Comparison of ENCODE assay signal across 9 mouse cellular contexts in the genomic region with DNA sequence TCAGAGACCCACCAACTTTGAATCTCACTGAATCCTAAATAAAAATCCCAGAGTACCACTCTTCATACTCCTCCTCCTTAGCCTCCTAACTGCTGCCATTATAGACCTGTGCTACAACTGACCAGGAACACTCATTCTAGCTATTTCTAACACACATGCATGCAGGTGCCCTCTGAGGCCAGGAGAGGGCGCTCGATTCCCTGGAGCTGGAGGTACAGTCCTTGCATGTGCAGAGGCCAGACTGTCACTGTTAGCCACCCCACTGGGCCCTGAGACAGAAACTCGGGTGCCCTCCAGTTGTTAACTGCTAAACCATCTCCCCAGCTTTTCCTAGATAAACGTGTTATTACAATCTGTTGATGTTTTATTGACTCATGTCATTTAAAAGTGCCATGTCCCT. TPM values are rescaled to one million over a fixed set of nuclear protein-coding genes. Genes with fewer than 3 reads are reported as not detected.
DNase-seq lines count a peak whose midpoint lies in the region; ATAC-seq and TF ChIP-seq lines count a peak whose summit lies in the region.
"Had no signal": no experiment of that assay in that cellular context is flagged by ENCODE, and none has a peak within 500 bp of the region (broad histone marks: within the 10 kb centered on the region; RNA-seq: fewer than 3 reads in every experiment).

No protein-coding gene starts in this region.

- no peak for TF ChIP-seq POLR2A in bone marrow macrophage, adult 2 months (IDR thresholded peaks at IDR 0.05; ENCODE audit: borderline replicate concordance, low read depth, low read length)

- H3K27ac ChIP-seq in left cerebral cortex, adult 2 months = no peak overlapping the region
- H3K27ac ChIP-seq in bone marrow macrophage, adult 2 months (ENCODE audit: insufficient read depth, low read depth, low read length) = no peak overlapping the region

- DNase-seq in CD4-positive, CD25-positive, alpha-beta regulatory T cell, adult 2 months (ENCODE audit: low read depth, low spot score) = peak; percentile 67
- DNase-seq in left cerebral cortex, adult 2 months (ENCODE audit: extremely low spot score in 1 of 2, low spot score in 2 of 2) = no peak
- no peak for DNase-seq in left cerebral cortex, postnatal 14 days (ENCODE audit: low spot score in 2 of 2)
- peak; percentile 29 for DNase-seq in lung, postnatal 14 days
- DNase-seq in right cerebral cortex, adult 2 months (ENCODE audit: low spot score in 2 of 2) = no peak
- no peak for DNase-seq in heart, adult 11 months

- peaks cover 4% of the 10 kb centered on the region; the same call in 1 of the 2 replicates for H3K4me1 ChIP-seq in bone marrow macrophage, adult 2 months (ENCODE audit: control insufficient read depth, insufficient read depth, low read length)

- peak; percentile 59 for TF ChIP-seq CTCF in left cerebral cortex, adult 2 months (IDR thresholded peaks at IDR 0.05)
- TF ChIP-seq CTCF in bone marrow macrophage, adult 2 months (IDR thresholded peaks at IDR 0.05; ENCODE audit: low read depth, low read length) = peak; percentile 87

- ATAC-seq in CD4-positive, CD25-positive, alpha-beta regulatory T cell, adult 4 months = no peak

- H3K4me3 ChIP-seq in left cerebral cortex, adult 2 months = no peak overlapping the region
- no peak overlapping the region for H3K4me3 ChIP-seq in bone marrow macrophage, adult 2 months (ENCODE audit: insufficient read depth, low read length)
- H3K4me3 ChIP-seq: myocyte had no signal

- intact Hi-C loops in left cerebral cortex, adult 2 months (cut with DNase I) = no loop called here
- intact Hi-C loops in left cerebral cortex, postnatal 14 days (cut with DNase I) = no loop called here

RNA-seq across cellular contexts. Expression of a gene that starts 3.4 kb away (rescaled TPM):
- 1 to 10 TPM; 1.7 to 2.6 TPM for polyA plus RNA-seq in CD4-positive, CD25-positive, alpha-beta regulatory T cell, adult 4 months (2017; shearing (Covaris generic))
- total RNA-seq in left cerebral cortex, adult 2 months (2021) = 10 to 100 TPM; 15.4 to 19.2 TPM
- total RNA-seq in left cerebral cortex, postnatal 14 days (2021) = 10 to 100 TPM; 15.7 to 16.0 TPM
- 4.9 and 5.8 TPM in 2 replicates for polyA plus RNA-seq in bone marrow macrophage, adult 2 months (2012; ENCODE audit: insufficient read depth, insufficient read length, missing spikeins)

RNA-seq across cellular contexts. Expression of a gene that starts 10.6 kb away (rescaled TPM):
- 1 to 10 TPM; 6.4 to 6.7 TPM for polyA plus RNA-seq in CD4-positive, CD25-positive, alpha-beta regulatory T cell, adult 4 months (2017; shearing (Covaris generic))
- 10 to 100 TPM; 17.7 to 20.1 TPM for total RNA-seq in left cerebral cortex, adult 2 months (2021)
- 10 to 100 TPM; 14.5 to 15.4 TPM for total RNA-seq in left cerebral cortex, postnatal 14 days (2021)
- polyA plus RNA-seq in bone marrow macrophage, adult 2 months (2012; ENCODE audit: insufficient read depth, insufficient read length, missing spikeins) = 5.5 and 7.3 TPM in 2 replicates

RNA-seq across cellular contexts. Expression of a gene that starts 56.2 kb away (rescaled TPM):
- 10 to 100 TPM in 1 of 2 experiments, 1 to 10 TPM in 1; 8.8 to 15.8 TPM for polyA plus RNA-seq in CD4-positive, CD25-positive, alpha-beta regulatory T cell, adult 4 months (2017; shearing (Covaris generic))
- 10 to 100 TPM in 1 of 2 experiments, 1 to 10 TPM in 1; 8.1 to 10.2 TPM for total RNA-seq in left cerebral cortex, adult 2 months (2021)
- 1 to 10 TPM; 6.7 to 9.2 TPM for total RNA-seq in left cerebral cortex, postnatal 14 days (2021)
- 373 and 392 TPM in 2 replicates for polyA plus RNA-seq in bone marrow macrophage, adult 2 months (2012; ENCODE audit: insufficient read depth, insufficient read length, missing spikeins)

Comparison
In these comparisons a context has a peak if more than half of its experiments do, and no peak if none do; other contexts are left out.
1. DNase-seq: peak in CD4-positive, CD25-positive, alpha-beta regulatory T cell, adult 2 months (single experiment) and lung, postnatal 14 days (single experiment); none in left cerebral cortex, adult 2 months (0 of 2), left cerebral cortex, postnatal 14 days (0 of 2), right cerebral cortex, adult 2 months (0 of 2) and heart, adult 11 months (single experiment).